Mouse (Mus musculus): Measurements from ENCODE around the gene Rabl3. TPM values are rescaled to one million over a fixed set of nuclear protein-coding genes. Genes with fewer than 3 reads are reported as not detected.

Gene Rabl3
- polyA plus RNA-seq, 1 experiment from 2014 or later: 28.1 TPM

- Histone ChIP-seq H3K36me3 (ENCODE audit: control insufficient read depth, insufficient read depth, low read length) (peaks cover 24% of the 10 kb centered on the region), H3K27ac (ENCODE audit: low read depth) (no peak overlapping the region), H3K9me3 (ENCODE audit: control insufficient read depth, low read length) (no peaks in the 10 kb centered on the region), H3K27me3 (replicated peaks; ENCODE audit: control insufficient read depth, insufficient read depth, low read length) (no peaks in the 10 kb centered on the region), H3K4me2 (ENCODE audit: low read length) (no peak overlapping the region), H3K4me1 (replicated peaks; ENCODE audit: control insufficient read depth, insufficient read depth, low read length) (no peaks in the 10 kb centered on the region), H3K4me3 (ENCODE audit: low read depth, low read length) (no peak overlapping the region), H3K9ac (ENCODE audit: low read length) (no peak overlapping the region)
- DNase-seq (ENCODE audit: low spot score) (no peak), ATAC-seq (replicated peaks; ENCODE audit: low FRiP score, low TSS enrichment, low read depth) (no peak)
- WGBS: 92% methylated on average over 5 of the region's 5 CpGs
These were observed 23.3 kb downstream of the Rabl3 start for GRCm38 (mm10) chr16:37562961-37563360.

DNA sequence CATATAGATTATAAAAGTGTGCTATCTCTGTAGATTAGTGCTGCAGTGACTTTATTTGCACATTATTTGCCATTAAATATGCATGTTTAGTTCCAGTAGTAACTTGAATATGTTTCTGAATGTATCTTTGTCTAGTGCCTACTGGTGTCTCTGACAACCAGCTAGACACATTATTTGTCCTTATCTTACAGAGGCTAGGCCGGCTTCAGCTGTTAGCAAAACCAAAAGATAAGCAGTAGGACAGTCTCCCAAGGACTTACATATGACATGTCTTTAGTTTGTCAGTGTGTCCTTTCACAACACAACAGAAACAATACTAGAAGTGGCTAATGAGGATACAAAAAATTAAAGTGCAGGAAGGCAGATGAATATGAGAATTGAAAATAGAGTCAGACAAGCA is 25.4 kb downstream of the Rabl3 start:
- no peaks in the 10 kb centered on the region for H3K27me3 ChIP-seq (replicated peaks; ENCODE audit: control insufficient read depth, insufficient read depth, low read length)
- no peak overlapping the region for H3K9ac ChIP-seq (ENCODE audit: low read length)
- peaks cover 12% of the 10 kb centered on the region; the same call in 1 of the 2 replicates for H3K36me3 ChIP-seq (ENCODE audit: control insufficient read depth, insufficient read depth, low read length)
- no peak overlapping the region for H3K4me3 ChIP-seq (ENCODE audit: low read depth, low read length)
- ATAC-seq (replicated peaks; ENCODE audit: low FRiP score, low TSS enrichment, low read depth) (no peak), DNase-seq (ENCODE audit: low spot score) (no peak)
- H3K4me2 ChIP-seq (ENCODE audit: low read length): no peak overlapping the region
- no peaks in the 10 kb centered on the region for H3K4me1 ChIP-seq (replicated peaks; ENCODE audit: control insufficient read depth, insufficient read depth, low read length)
- 62% methylated on average over 1 of the region's 1 CpGs for WGBS
- H3K27ac ChIP-seq (ENCODE audit: low read depth): no peak overlapping the region
- H3K9me3 ChIP-seq (ENCODE audit: control insufficient read depth, low read length): no peaks in the 10 kb centered on the region

DNA sequence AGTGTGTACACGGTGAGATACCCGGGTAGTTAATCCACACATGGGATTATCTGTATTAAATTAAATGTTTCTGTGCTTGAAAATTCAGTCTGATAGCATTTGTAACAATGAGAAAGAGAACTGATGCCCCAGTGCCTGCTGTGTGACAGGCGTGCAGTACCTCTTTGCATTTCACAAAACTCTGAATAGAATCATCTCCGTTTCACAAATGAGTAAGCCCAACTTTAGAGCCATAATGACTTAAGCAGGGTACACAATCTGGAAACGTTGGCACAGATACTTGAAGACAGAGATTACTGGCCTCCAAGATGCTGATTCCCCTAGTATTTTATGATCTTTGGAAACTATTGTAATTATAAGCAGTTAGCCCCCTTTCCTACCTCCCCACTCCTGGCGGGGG is 26.4 kb downstream of the Rabl3 start:
- Histone ChIP-seq H3K27me3 (replicated peaks; ENCODE audit: control insufficient read depth, insufficient read depth, low read length) (no peaks in the 10 kb centered on the region), H3K4me1 (replicated peaks; ENCODE audit: control insufficient read depth, insufficient read depth, low read length) (no peaks in the 10 kb centered on the region), H3K27ac (ENCODE audit: low read depth) (no peak overlapping the region), H3K36me3 (ENCODE audit: control insufficient read depth, insufficient read depth, low read length) (peaks cover 14% of the 10 kb centered on the region), H3K9me3 (ENCODE audit: control insufficient read depth, low read length) (no peaks in the 10 kb centered on the region), H3K4me2 (ENCODE audit: low read length) (no peak overlapping the region), H3K9ac (ENCODE audit: low read length) (no peak overlapping the region), H3K4me3 (ENCODE audit: low read depth, low read length) (no peak overlapping the region)
- WGBS: 79% methylated on average over 6 of the region's 6 CpGs
- ATAC-seq (replicated peaks; ENCODE audit: low FRiP score, low TSS enrichment, low read depth): no peak
- no peak for DNase-seq (ENCODE audit: low spot score)

GRCm38 (mm10) chr16:37567113-37568050 is 27.7 kb downstream of the Rabl3 start:
- H3K36me3 ChIP-seq (ENCODE audit: control insufficient read depth, insufficient read depth, low read length): peaks cover 22% of the 10 kb centered on the region
- H3K4me3 ChIP-seq (ENCODE audit: low read depth, low read length): no peak overlapping the region
- DNase-seq (ENCODE audit: low spot score) (no peak), ATAC-seq (replicated peaks; ENCODE audit: low FRiP score, low TSS enrichment, low read depth) (no peak)
- no peak overlapping the region for H3K9ac ChIP-seq (ENCODE audit: low read length)
- 87% methylated on average over 12 of the region's 12 CpGs for WGBS
- no peaks in the 10 kb centered on the region for H3K4me1 ChIP-seq (replicated peaks; ENCODE audit: control insufficient read depth, insufficient read depth, low read length)
- no peaks in the 10 kb centered on the region for H3K27me3 ChIP-seq (replicated peaks; ENCODE audit: control insufficient read depth, insufficient read depth, low read length)
- no peak overlapping the region for H3K27ac ChIP-seq (ENCODE audit: low read depth)
- no peaks in the 10 kb centered on the region for H3K9me3 ChIP-seq (ENCODE audit: control insufficient read depth, low read length)
- H3K4me2 ChIP-seq (ENCODE audit: low read length): no peak overlapping the region

GRCm38 (mm10) chr16:37571554-37571953 is 31.9 kb downstream of the Rabl3 start:
- Histone ChIP-seq H3K36me3 (ENCODE audit: control insufficient read depth, insufficient read depth, low read length) (peaks cover 17% of the 10 kb centered on the region), H3K9ac (ENCODE audit: low read length) (no peak overlapping the region), H3K27me3 (replicated peaks; ENCODE audit: control insufficient read depth, insufficient read depth, low read length) (no peaks in the 10 kb centered on the region), H3K9me3 (ENCODE audit: control insufficient read depth, low read length) (no peaks in the 10 kb centered on the region), H3K4me1 (replicated peaks; ENCODE audit: control insufficient read depth, insufficient read depth, low read length) (no peaks in the 10 kb centered on the region), H3K4me2 (ENCODE audit: low read length) (no peak overlapping the region), H3K4me3 (ENCODE audit: low read depth, low read length) (no peak overlapping the region), H3K27ac (ENCODE audit: low read depth) (no peak overlapping the region)
- DNase-seq (ENCODE audit: low spot score) (no peak), ATAC-seq (replicated peaks; ENCODE audit: low FRiP score, low TSS enrichment, low read depth) (no peak)
- WGBS: 77% methylated on average over 3 of the region's 3 CpGs

DNA sequence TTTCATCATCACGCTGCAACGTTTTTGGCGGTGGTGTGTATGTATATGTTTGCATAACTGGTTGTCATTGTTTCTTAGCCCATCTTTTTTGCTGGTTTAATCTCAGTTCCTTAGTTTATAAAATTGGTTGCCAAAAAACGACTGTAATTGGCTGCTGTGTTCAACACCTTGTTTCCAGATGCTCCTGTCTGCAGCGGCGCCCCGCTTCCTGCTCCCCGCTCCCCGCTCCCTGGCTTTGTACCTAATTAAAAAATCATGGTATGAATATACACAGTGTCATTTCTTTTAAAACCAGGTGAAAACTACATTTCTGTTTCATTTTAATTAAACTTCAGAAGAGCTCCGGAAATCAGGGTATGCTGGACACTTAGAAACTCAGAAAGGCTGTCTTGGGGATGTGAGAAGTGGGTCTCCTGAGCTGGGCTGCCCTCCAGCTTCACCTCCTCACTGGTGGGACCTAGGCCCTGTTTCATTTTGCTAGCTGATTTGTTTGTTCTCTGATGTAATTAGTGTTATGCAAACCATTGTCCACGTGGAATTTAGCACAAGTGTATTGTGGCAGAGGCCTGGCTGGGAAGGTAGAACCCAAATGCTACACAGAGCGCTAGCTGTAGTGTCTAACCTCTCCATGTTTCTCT is 32.6 kb downstream of the Rabl3 start:
- WGBS: 91% methylated on average over 12 of the region's 12 CpGs
- Histone ChIP-seq H3K27ac (ENCODE audit: low read depth) (no peak overlapping the region), H3K9ac (ENCODE audit: low read length) (no peak overlapping the region), H3K4me3 (ENCODE audit: low read depth, low read length) (no peak overlapping the region), H3K4me1 (replicated peaks; ENCODE audit: control insufficient read depth, insufficient read depth, low read length) (no peaks in the 10 kb centered on the region), H3K4me2 (ENCODE audit: low read length) (no peak overlapping the region), H3K36me3 (ENCODE audit: control insufficient read depth, insufficient read depth, low read length) (peaks cover 15% of the 10 kb centered on the region), H3K9me3 (ENCODE audit: control insufficient read depth, low read length) (no peaks in the 10 kb centered on the region), H3K27me3 (replicated peaks; ENCODE audit: control insufficient read depth, insufficient read depth, low read length) (no peaks in the 10 kb centered on the region)
- ATAC-seq (replicated peaks; ENCODE audit: low FRiP score, low TSS enrichment, low read depth) (no peak), DNase-seq (ENCODE audit: low spot score) (no peak)

GRCm38 (mm10) chr16:37573061-37573460 is 33.4 kb downstream of the Rabl3 start:
- WGBS: 92% methylated on average over 5 of the region's 5 CpGs
- Histone ChIP-seq H3K4me1 (replicated peaks; ENCODE audit: control insufficient read depth, insufficient read depth, low read length) (no peaks in the 10 kb centered on the region), H3K9ac (ENCODE audit: low read length) (no peak overlapping the region), H3K27me3 (replicated peaks; ENCODE audit: control insufficient read depth, insufficient read depth, low read length) (no peaks in the 10 kb centered on the region), H3K27ac (ENCODE audit: low read depth) (no peak overlapping the region), H3K4me2 (ENCODE audit: low read length) (no peak overlapping the region), H3K4me3 (ENCODE audit: low read depth, low read length) (no peak overlapping the region), H3K36me3 (ENCODE audit: control insufficient read depth, insufficient read depth, low read length) (peaks cover 14% of the 10 kb centered on the region), H3K9me3 (ENCODE audit: control insufficient read depth, low read length) (no peaks in the 10 kb centered on the region)
- no peak for ATAC-seq (replicated peaks; ENCODE audit: low FRiP score, low TSS enrichment, low read depth)
- no peak for DNase-seq (ENCODE audit: low spot score)

DNA sequence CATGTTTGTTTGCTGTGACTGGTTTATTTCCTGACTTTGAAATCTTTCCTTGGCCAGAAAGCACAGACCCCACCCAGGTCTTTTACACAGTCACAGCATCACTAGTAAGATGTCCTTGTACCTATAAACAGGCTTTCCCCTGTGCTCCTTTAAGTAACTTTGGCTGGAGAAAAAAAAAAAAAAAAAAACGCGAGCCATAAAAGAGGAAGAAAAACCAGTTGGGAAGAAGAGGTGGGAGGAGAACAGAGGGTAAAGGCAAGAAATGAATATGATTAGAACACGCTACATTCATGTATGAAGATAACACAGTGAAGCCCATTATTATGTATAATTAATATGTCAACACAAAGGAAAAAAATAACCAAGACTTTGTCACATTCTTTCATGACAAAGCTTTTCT is 35.6 kb downstream of the Rabl3 start:
- no peaks in the 10 kb centered on the region for H3K4me1 ChIP-seq (replicated peaks; ENCODE audit: control insufficient read depth, insufficient read depth, low read length)
- WGBS: 62% methylated on average over 3 of the region's 3 CpGs
- H3K27me3 ChIP-seq (replicated peaks; ENCODE audit: control insufficient read depth, insufficient read depth, low read length): no peaks in the 10 kb centered on the region
- no peak overlapping the region for H3K9ac ChIP-seq (ENCODE audit: low read length)
- no peaks in the 10 kb centered on the region for H3K9me3 ChIP-seq (ENCODE audit: control insufficient read depth, low read length)
- H3K27ac ChIP-seq (ENCODE audit: low read depth): no peak overlapping the region
- no peak overlapping the region for H3K4me2 ChIP-seq (ENCODE audit: low read length)
- DNase-seq (ENCODE audit: low spot score) (no peak), ATAC-seq (replicated peaks; ENCODE audit: low FRiP score, low TSS enrichment, low read depth) (no peak)
- H3K36me3 ChIP-seq (ENCODE audit: control insufficient read depth, insufficient read depth, low read length): peaks cover 14% of the 10 kb centered on the region
- H3K4me3 ChIP-seq (ENCODE audit: low read depth, low read length): no peak overlapping the region

Data from intestine, embryonic 14.5 days (tissue).